In genomic region chr7:130288248-130288647, GRCm38 (mm10) we compare ENCODE assay signal across 16 mouse cellular contexts.
DNase-seq lines count a peak whose midpoint lies in the region; ATAC-seq lines count a peak whose summit lies in the region.
"Had no signal": no experiment of that assay in that cellular context is flagged by ENCODE, and none has a peak within 500 bp of the region (broad histone marks: within the 10 kb centered on the region; RNA-seq: fewer than 3 reads in every experiment).

No protein-coding gene starts in this region.

- peaks cover 41% of the 10 kb centered on the region for H3K4me1 ChIP-seq in heart, embryonic 13.5 days
- peaks cover 12% of the 10 kb centered on the region for H3K4me1 ChIP-seq in heart, embryonic 11.5 days (ENCODE audit: control insufficient read depth, insufficient read depth, low read length)
- no peaks in the 10 kb centered on the region for H3K4me1 ChIP-seq in embryonic facial prominence, embryonic 11.5 days (ENCODE audit: control insufficient read depth, insufficient read depth, low read length)
- peaks cover 45% of the 10 kb centered on the region for H3K4me1 ChIP-seq in limb, embryonic 10.5 days

- no peak overlapping the region for H3K4me3 ChIP-seq in heart, embryonic 13.5 days
- no peak overlapping the region for H3K4me3 ChIP-seq in heart, embryonic 11.5 days (ENCODE audit: low read depth, low read length)
- H3K4me3 ChIP-seq in embryonic facial prominence, embryonic 11.5 days (ENCODE audit: low read depth, low read length), result no peak overlapping the region
- H3K4me3 ChIP-seq in limb, embryonic 10.5 days, result no peak overlapping the region
- H3K4me3 ChIP-seq: liver, embryonic 12.5 days; neural tube, embryonic 13.5 days had no signal

- H3K9ac ChIP-seq in heart, embryonic 13.5 days, result no peak overlapping the region
- no peak overlapping the region for H3K9ac ChIP-seq in heart, embryonic 11.5 days (ENCODE audit: low read depth, low read length)
- no peak overlapping the region for H3K9ac ChIP-seq in embryonic facial prominence, embryonic 11.5 days (replicated peaks; ENCODE audit: low read length)
- H3K9ac ChIP-seq: hindbrain, embryonic 14.5 days; liver, embryonic 12.5 days; neural tube, embryonic 13.5 days had no signal

- H3K36me3 ChIP-seq in heart, embryonic 13.5 days, result no peaks in the 10 kb centered on the region
- no peaks in the 10 kb centered on the region for H3K36me3 ChIP-seq in heart, embryonic 11.5 days (ENCODE audit: control insufficient read depth, insufficient read depth, low read length)
- no peaks in the 10 kb centered on the region for H3K36me3 ChIP-seq in embryonic facial prominence, embryonic 11.5 days (replicated peaks; ENCODE audit: control insufficient read depth, insufficient read depth, low read depth, low read length)
- no peaks in the 10 kb centered on the region for H3K36me3 ChIP-seq in limb, embryonic 10.5 days
- H3K36me3 ChIP-seq: liver, embryonic 12.5 days; neural tube, embryonic 13.5 days had no signal

- WGBS in heart, embryonic 13.5 days, result 52% methylated on average over 7 of the region's 7 CpGs
- WGBS in heart, embryonic 11.5 days (ENCODE audit: insufficient replicate concordance), result 61% methylated on average over 7 of the region's 7 CpGs
- 65% methylated on average over 7 of the region's 7 CpGs for WGBS in embryonic facial prominence, embryonic 11.5 days
- WGBS in limb, embryonic 10.5 days, result 80% methylated on average over 7 of the region's 7 CpGs

- no peak overlapping the region for H3K4me2 ChIP-seq in heart, embryonic 13.5 days
- H3K4me2 ChIP-seq in heart, embryonic 11.5 days, result no peak overlapping the region
- no peak overlapping the region for H3K4me2 ChIP-seq in embryonic facial prominence, embryonic 11.5 days (ENCODE audit: low read depth, low read length)
- H3K4me2 ChIP-seq: liver, embryonic 12.5 days; neural tube, embryonic 13.5 days had no signal

- peaks cover 38% of the 10 kb centered on the region for H3K27me3 ChIP-seq in heart, embryonic 13.5 days (replicated peaks)
- peaks cover 12% of the 10 kb centered on the region for H3K27me3 ChIP-seq in heart, embryonic 11.5 days (ENCODE audit: control insufficient read depth, insufficient read depth, low read length)
- H3K27me3 ChIP-seq in embryonic facial prominence, embryonic 11.5 days (ENCODE audit: control insufficient read depth, insufficient read depth, low read length), result no peaks in the 10 kb centered on the region
- no peaks in the 10 kb centered on the region for H3K27me3 ChIP-seq in limb, embryonic 10.5 days (ENCODE audit: low read depth, poor library complexity, severe bottlenecking)
- H3K27me3 ChIP-seq: liver, embryonic 12.5 days had no signal

- no peaks in the 10 kb centered on the region for H3K9me3 ChIP-seq in heart, embryonic 13.5 days
- no peaks in the 10 kb centered on the region for H3K9me3 ChIP-seq in heart, embryonic 11.5 days (replicated peaks; ENCODE audit: control insufficient read depth, low read length)
- H3K9me3 ChIP-seq in embryonic facial prominence, embryonic 11.5 days (replicated peaks; ENCODE audit: control insufficient read depth, low read length), result no peaks in the 10 kb centered on the region
- H3K9me3 ChIP-seq in limb, embryonic 10.5 days (replicated peaks), result no peaks in the 10 kb centered on the region
- H3K9me3 ChIP-seq: liver, embryonic 12.5 days; neural tube, embryonic 13.5 days had no signal

- no peak for DNase-seq in embryonic facial prominence, embryonic 11.5 days (ENCODE audit: low spot score)
- no peak for DNase-seq in limb, embryonic 10.5 days (ENCODE audit: low spot score)
- peak; percentile 39 for DNase-seq in lung, postnatal 25 days (ENCODE audit: low spot score)
- no peak for DNase-seq in urinary bladder, postnatal 25 days (ENCODE audit: low spot score)
- no peak for DNase-seq in cerebellum, adult 9-11 months
- no peak for DNase-seq in thymus, postnatal 0 days (ENCODE audit: low spot score)
- DNase-seq: adrenal gland, adult 8-10 months; B cell, adult 2 months; gastrocnemius, postnatal 10 days; midbrain, embryonic 14.5 days; right cerebral cortex, postnatal 14 days had no signal

- H3K27ac ChIP-seq in heart, embryonic 13.5 days (replicated peaks), result peak overlapping the region; percentile 16
- no peak overlapping the region for H3K27ac ChIP-seq in heart, embryonic 11.5 days (ENCODE audit: low read depth, low read length)
- H3K27ac ChIP-seq in embryonic facial prominence, embryonic 11.5 days (replicated peaks; ENCODE audit: low read depth, low read length), result peak overlapping the region; percentile 63; the same call in 1 of the 2 replicates
- peak overlapping the region; percentile 74 for H3K27ac ChIP-seq in limb, embryonic 10.5 days
- H3K27ac ChIP-seq: hindbrain, embryonic 14.5 days; liver, embryonic 12.5 days; neural tube, embryonic 13.5 days had no signal

- no peak for ATAC-seq in heart, embryonic 13.5 days (ENCODE audit: extremely low read depth, insufficient number of reproducible peaks, low FRiP score, low TSS enrichment)
- ATAC-seq in heart, embryonic 11.5 days (replicated peaks; ENCODE audit: insufficient number of reproducible peaks, low FRiP score, low TSS enrichment), result no peak
- no peak for ATAC-seq in embryonic facial prominence, embryonic 11.5 days (replicated peaks; ENCODE audit: insufficient number of reproducible peaks, low FRiP score, low TSS enrichment, low read depth)
- ATAC-seq: liver, embryonic 12.5 days had no signal
